Mouse (Mus musculus): ENCODE data around the gene St7. TPM values are rescaled to one million over a fixed set of nuclear protein-coding genes. Genes with fewer than 3 reads are reported as not detected.

The St7 gene
- polyA plus RNA-seq, 2 experiments, result 7.9 to 8.9 TPM

DNA sequence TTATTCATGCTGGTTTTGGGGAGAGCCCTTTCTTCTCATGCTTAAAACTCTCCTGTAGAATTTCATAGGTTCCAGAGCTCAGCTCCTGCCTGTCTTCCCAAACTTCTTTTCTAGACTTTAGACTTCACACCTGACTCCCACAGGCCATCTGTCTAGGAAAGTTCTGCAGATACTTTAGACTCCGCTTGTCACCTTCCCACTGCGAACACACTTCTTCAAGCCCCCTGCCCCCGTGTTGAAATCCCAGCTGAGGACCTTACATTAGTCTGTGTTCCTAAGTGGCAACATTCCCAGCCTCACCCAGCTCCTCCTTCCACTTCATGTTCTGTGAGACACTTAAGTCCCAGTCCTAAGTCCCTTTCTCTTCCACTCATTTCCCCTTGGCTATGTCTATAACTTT lies 221.6 kb downstream of the St7 start:
- Histone ChIP-seq H3K9me3 (ENCODE audit: control insufficient read depth, low read length) (no peaks in the 10 kb centered on the region), H3K4me2 (ENCODE audit: low read depth) (no peak overlapping the region), H3K27ac (no peak overlapping the region), H3K9ac (replicated peaks) (no peak overlapping the region), H3K36me3 (replicated peaks; ENCODE audit: control insufficient read depth, insufficient read depth, low read depth) (no peaks in the 10 kb centered on the region), H3K4me1 (replicated peaks; ENCODE audit: control insufficient read depth in 2 of 2, insufficient read depth in 2 of 2, low read length in 1 of 2) (no peaks in the 10 kb centered on the region), H3K27me3 (ENCODE audit: control insufficient read depth, insufficient read depth, low read length) (no peaks in the 10 kb centered on the region), H3K4me3 (ENCODE audit: insufficient read depth in 1 of 2, low read depth in 2 of 2, low read length in 2 of 2) (no peak overlapping the region)
- DNase-seq (ENCODE audit: low read depth in 3 of 3, low spot score in 3 of 3) (no peak), ATAC-seq (ENCODE audit: insufficient read depth) (no peak)
- WGBS (ENCODE audit: insufficient replicate concordance), result 66% methylated on average over 3 of the region's 3 CpGs
- TF ChIP-seq EP300 (IDR thresholded peaks at IDR 0.05; ENCODE audit: low read depth), result no peak
- TF ChIP-seq CTCF (IDR thresholded peaks at IDR 0.05; ENCODE audit: low read depth), result no peak

GRCm38 (mm10) chr6:17917233-17917632 lies 224.5 kb downstream of the St7 start:
- no peak overlapping the region for H3K4me3 ChIP-seq (ENCODE audit: insufficient read depth in 1 of 2, low read depth in 2 of 2, low read length in 2 of 2)
- H3K4me2 ChIP-seq (ENCODE audit: low read depth), result no peak overlapping the region
- no peaks in the 10 kb centered on the region for H3K27me3 ChIP-seq (ENCODE audit: control insufficient read depth, insufficient read depth, low read length)
- ATAC-seq (ENCODE audit: insufficient read depth) (no peak), DNase-seq (ENCODE audit: low read depth in 3 of 3, low spot score in 3 of 3) (no peak)
- H3K9ac ChIP-seq (replicated peaks), result no peak overlapping the region
- WGBS (ENCODE audit: insufficient replicate concordance), result 68% methylated on average over 4 of the region's 4 CpGs
- H3K9me3 ChIP-seq (ENCODE audit: control insufficient read depth, low read length), result no peaks in the 10 kb centered on the region
- no peak for TF ChIP-seq CTCF (IDR thresholded peaks at IDR 0.05; ENCODE audit: low read depth)
- no peak overlapping the region for H3K27ac ChIP-seq
- no peaks in the 10 kb centered on the region for H3K4me1 ChIP-seq (replicated peaks; ENCODE audit: control insufficient read depth in 2 of 2, insufficient read depth in 2 of 2, low read length in 1 of 2)
- no peaks in the 10 kb centered on the region for H3K36me3 ChIP-seq (replicated peaks; ENCODE audit: control insufficient read depth, insufficient read depth, low read depth)

DNA sequence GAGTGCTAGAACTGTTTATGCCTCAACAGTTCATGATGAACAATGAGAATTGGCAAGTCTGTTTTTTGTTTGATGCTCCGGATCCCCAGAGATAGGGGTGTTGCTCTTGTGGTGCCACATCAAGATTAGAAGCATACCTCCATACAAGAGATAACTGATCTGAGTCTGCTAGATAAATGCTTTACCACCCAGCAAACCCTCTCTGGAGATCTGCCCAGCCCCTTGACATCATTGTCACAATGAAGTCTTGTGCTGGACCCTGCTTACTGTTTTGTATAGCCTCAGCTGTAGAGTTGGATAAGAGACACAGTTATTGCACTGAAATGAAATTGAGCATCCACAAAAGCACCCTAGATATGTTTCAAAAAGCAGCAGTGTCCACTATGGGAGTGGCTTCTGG lies 229.4 kb downstream of the St7 start:
- no peak overlapping the region for H3K4me2 ChIP-seq (ENCODE audit: low read depth)
- no peaks in the 10 kb centered on the region for H3K27me3 ChIP-seq (ENCODE audit: control insufficient read depth, insufficient read depth, low read length)
- no peak for DNase-seq (ENCODE audit: low read depth in 3 of 3, low spot score in 3 of 3)
- no peaks in the 10 kb centered on the region for H3K4me1 ChIP-seq (replicated peaks; ENCODE audit: control insufficient read depth in 2 of 2, insufficient read depth in 2 of 2, low read length in 1 of 2)
- TF ChIP-seq EP300 (IDR thresholded peaks at IDR 0.05; ENCODE audit: low read depth) (no peak), CTCF (IDR thresholded peaks at IDR 0.05; ENCODE audit: low read depth) (no peak)
- no peak for ATAC-seq (ENCODE audit: insufficient read depth)
- H3K9ac ChIP-seq (replicated peaks), result no peak overlapping the region
- H3K36me3 ChIP-seq (replicated peaks; ENCODE audit: control insufficient read depth, insufficient read depth, low read depth), result no peaks in the 10 kb centered on the region
- no peak overlapping the region for H3K27ac ChIP-seq
- WGBS (ENCODE audit: insufficient replicate concordance), result 72% methylated on average over 1 of the region's 1 CpGs
- no peaks in the 10 kb centered on the region for H3K9me3 ChIP-seq (ENCODE audit: control insufficient read depth, low read length)
- no peak overlapping the region for H3K4me3 ChIP-seq (ENCODE audit: insufficient read depth in 1 of 2, low read depth in 2 of 2, low read length in 2 of 2)

DNA sequence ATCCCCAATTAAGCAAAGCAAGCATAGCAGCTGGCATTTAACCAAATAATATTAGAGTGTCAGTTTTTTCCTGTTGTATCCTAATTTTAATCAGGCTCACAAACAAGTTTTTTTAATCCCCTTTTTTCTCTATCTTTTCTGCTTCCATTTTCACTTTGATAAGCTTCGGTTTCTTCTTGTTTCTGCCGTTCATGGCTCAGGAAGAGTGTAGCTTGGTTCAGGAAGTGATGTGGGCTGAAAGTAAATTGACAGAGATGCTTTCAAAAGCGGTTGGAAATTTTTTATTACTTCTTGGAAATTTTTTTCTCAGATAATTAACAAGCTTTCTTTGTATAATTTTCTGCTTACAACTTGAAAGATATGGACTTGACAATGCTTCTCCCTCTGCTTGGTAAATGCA lies 230.2 kb downstream of the St7 start:
- ATAC-seq (ENCODE audit: insufficient read depth) (no peak), DNase-seq (ENCODE audit: low read depth in 3 of 3, low spot score in 3 of 3) (no peak)
- H3K4me1 ChIP-seq (replicated peaks; ENCODE audit: control insufficient read depth in 2 of 2, insufficient read depth in 2 of 2, low read length in 1 of 2), result no peaks in the 10 kb centered on the region
- no peak overlapping the region for H3K9ac ChIP-seq (replicated peaks)
- H3K27me3 ChIP-seq (ENCODE audit: control insufficient read depth, insufficient read depth, low read length), result no peaks in the 10 kb centered on the region
- H3K4me3 ChIP-seq (ENCODE audit: insufficient read depth in 1 of 2, low read depth in 2 of 2, low read length in 2 of 2), result no peak overlapping the region
- H3K27ac ChIP-seq, result no peak overlapping the region
- 37% methylated on average over 3 of the region's 3 CpGs for WGBS (ENCODE audit: insufficient replicate concordance)
- no peak overlapping the region for H3K4me2 ChIP-seq (ENCODE audit: low read depth)
- no peaks in the 10 kb centered on the region for H3K9me3 ChIP-seq (ENCODE audit: control insufficient read depth, low read length)
- TF ChIP-seq CTCF (IDR thresholded peaks at IDR 0.05; ENCODE audit: low read depth) (no peak), EP300 (IDR thresholded peaks at IDR 0.05; ENCODE audit: low read depth) (no peak)
- no peaks in the 10 kb centered on the region for H3K36me3 ChIP-seq (replicated peaks; ENCODE audit: control insufficient read depth, insufficient read depth, low read depth)

DNA sequence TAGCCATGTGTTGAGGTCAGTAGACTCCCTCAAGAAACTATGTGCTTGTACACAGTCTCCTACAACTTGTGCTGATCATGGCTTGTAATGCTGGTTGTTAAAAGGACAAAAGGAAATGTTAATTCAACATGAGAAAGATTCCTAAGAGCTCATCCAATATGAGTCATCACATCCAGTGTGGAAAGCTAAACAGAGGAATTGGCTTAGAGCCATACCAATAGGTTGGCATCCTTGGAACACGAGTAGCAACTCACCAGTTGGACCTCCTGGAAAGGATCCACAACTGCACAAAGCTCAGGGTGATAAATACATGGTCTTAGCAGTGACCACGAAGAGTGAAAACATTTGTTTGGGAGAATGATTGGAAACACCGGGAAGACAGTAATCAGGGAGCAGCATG lies 230.6 kb downstream of the St7 start:
- H3K27ac ChIP-seq, result no peak overlapping the region
- ATAC-seq (ENCODE audit: insufficient read depth) (no peak), DNase-seq (ENCODE audit: low read depth in 3 of 3, low spot score in 3 of 3) (no peak)
- H3K4me3 ChIP-seq (ENCODE audit: insufficient read depth in 1 of 2, low read depth in 2 of 2, low read length in 2 of 2), result no peak overlapping the region
- 55% methylated on average over 3 of the region's 3 CpGs for whole genome bisulfite sequencing (ENCODE audit: insufficient replicate concordance)
- H3K4me2 ChIP-seq (ENCODE audit: low read depth), result no peak overlapping the region
- no peak overlapping the region for H3K9ac ChIP-seq (replicated peaks)
- no peaks in the 10 kb centered on the region for H3K27me3 ChIP-seq (ENCODE audit: control insufficient read depth, insufficient read depth, low read length)
- no peaks in the 10 kb centered on the region for H3K36me3 ChIP-seq (replicated peaks; ENCODE audit: control insufficient read depth, insufficient read depth, low read depth)
- H3K4me1 ChIP-seq (replicated peaks; ENCODE audit: control insufficient read depth in 2 of 2, insufficient read depth in 2 of 2, low read length in 1 of 2), result no peaks in the 10 kb centered on the region
- no peaks in the 10 kb centered on the region for H3K9me3 ChIP-seq (ENCODE audit: control insufficient read depth, low read length)
- TF ChIP-seq CTCF (IDR thresholded peaks at IDR 0.05; ENCODE audit: low read depth) (no peak), EP300 (IDR thresholded peaks at IDR 0.05; ENCODE audit: low read depth) (no peak)
